Mouse (Mus musculus) brown adipose tissue, adult 24 weeks (tissue): ENCODE data around the gene Fabp6. TPM values are rescaled to one million over a fixed set of nuclear protein-coding genes. Genes with fewer than 3 reads are reported as not detected.

Source experiments
- H3K27ac ChIP-seq: fragments of 200-500 bp; replicated peaks from 2 replicates; pipeline ENCODE4 v1.5.1; 2012; ENCODE audit warnings: low read depth, mild to moderate bottlenecking, low read length
- H3K4me1 ChIP-seq: fragments of 200-500 bp; 2 replicates; pipeline ENCODE4 v1.6.1; 2012; ENCODE audit warnings: low read length, mixed read lengths; ENCODE audit not compliant: control insufficient read depth, insufficient read depth, insufficient read length
- H3K4me3 ChIP-seq: fragments of 200-500 bp; 2 replicates; pipeline ENCODE4 v1.5.1; 2012; ENCODE audit warnings: low read depth, mild to moderate bottlenecking, low read length, moderate library complexity; ENCODE audit not compliant: insufficient read depth
- polyA plus RNA-seq: library from polyadenylated mRNA; stranded (reverse); fragments of >200 nt; gene quantifications from 2 replicates; pipeline ENCODE4 v1.2.4, GENCODE M21; 2012; ENCODE audit not compliant: missing spikeins, insufficient read depth, insufficient read length

The Fabp6 gene
- polyA plus RNA-seq, 1 experiment = not detected

- peak overlapping the region; percentile 23 for H3K27ac ChIP-seq
- peaks cover 3% of the 10 kb centered on the region; the same call in 1 of the 2 replicates for H3K4me1 ChIP-seq
- H3K4me3 ChIP-seq = no peak overlapping the region
Measured at GRCm38 (mm10) chr11:43569188-43569587, 32.2 kb downstream of the Fabp6 start.

GRCm38 (mm10) chr11:43568263-43568662 lies 33.1 kb downstream of the Fabp6 start:
- peaks cover 3% of the 10 kb centered on the region; the same call in 1 of the 2 replicates for H3K4me1 ChIP-seq
- H3K27ac ChIP-seq = no peak overlapping the region
- no peak overlapping the region for H3K4me3 ChIP-seq

GRCm38 (mm10) chr11:43566696-43567095 lies 34.6 kb downstream of the Fabp6 start:
- Histone ChIP-seq H3K4me1 (peaks cover 3% of the 10 kb centered on the region; the same call in 1 of the 2 replicates), H3K4me3 (no peak overlapping the region), H3K27ac (no peak overlapping the region)

GRCm38 (mm10) chr11:43565852-43566251 lies 35.5 kb downstream of the Fabp6 start:
- Histone ChIP-seq H3K4me1 (peaks cover 3% of the 10 kb centered on the region; the same call in 1 of the 2 replicates), H3K27ac (no peak overlapping the region), H3K4me3 (no peak overlapping the region)

GRCm38 (mm10) chr11:43565414-43565813 lies 35.9 kb downstream of the Fabp6 start:
- Histone ChIP-seq H3K27ac (no peak overlapping the region), H3K4me1 (peaks cover 3% of the 10 kb centered on the region; the same call in 1 of the 2 replicates), H3K4me3 (no peak overlapping the region)

GRCm38 (mm10) chr11:43563654-43564244 lies 37.6 kb downstream of the Fabp6 start:
- Histone ChIP-seq H3K27ac (no peak overlapping the region), H3K4me3 (no peak overlapping the region), H3K4me1 (no peaks in the 10 kb centered on the region)

- H3K27ac ChIP-seq = no peak overlapping the region
- no peak overlapping the region for H3K4me3 ChIP-seq
Measured at GRCm38 (mm10) chr11:43559515-43560292, 41.6 kb downstream of the Fabp6 start.

GRCm38 (mm10) chr11:43556538-43556937 lies 44.8 kb downstream of the Fabp6 start:
- Histone ChIP-seq H3K27ac (no peak overlapping the region), H3K4me1 (no peaks in the 10 kb centered on the region), H3K4me3 (no peak overlapping the region)

More at GRCm38 (mm10) chr11:43559515-43560292, 41.6 kb downstream of the Fabp6 start:
- H3K4me1 ChIP-seq = no peaks in the 10 kb centered on the region

- H3K27ac ChIP-seq = no peak overlapping the region
- H3K4me1 ChIP-seq = peaks cover 7% of the 10 kb centered on the region; the same call in 1 of the 2 replicates
- H3K4me3 ChIP-seq = no peak overlapping the region
Measured at GRCm38 (mm10) chr11:43552675-43553074, 48.7 kb downstream of the Fabp6 start.

GRCm38 (mm10) chr11:43551756-43552155 lies 49.6 kb downstream of the Fabp6 start:
- H3K4me1 ChIP-seq = peaks cover 7% of the 10 kb centered on the region; the same call in 1 of the 2 replicates

GRCm38 (mm10) chr11:43549701-43550100 lies 51.6 kb downstream of the Fabp6 start:
- Histone ChIP-seq H3K27ac (no peak overlapping the region), H3K4me1 (peaks cover 7% of the 10 kb centered on the region; the same call in 1 of the 2 replicates), H3K4me3 (no peak overlapping the region)

More at GRCm38 (mm10) chr11:43551756-43552155, 49.6 kb downstream of the Fabp6 start:
- H3K4me3 ChIP-seq = no peak overlapping the region
- H3K27ac ChIP-seq = no peak overlapping the region

- no peak overlapping the region for H3K27ac ChIP-seq
- H3K4me3 ChIP-seq = no peak overlapping the region
- H3K4me1 ChIP-seq = peaks cover 7% of the 10 kb centered on the region; the same call in 1 of the 2 replicates
Measured at GRCm38 (mm10) chr11:43548657-43549435, 52.5 kb downstream of the Fabp6 start.

GRCm38 (mm10) chr11:43548148-43548547 lies 53.2 kb downstream of the Fabp6 start:
- Histone ChIP-seq H3K27ac (no peak overlapping the region), H3K4me3 (no peak overlapping the region), H3K4me1 (peaks cover 7% of the 10 kb centered on the region; the same call in 1 of the 2 replicates)

- Histone ChIP-seq H3K27ac (no peak overlapping the region), H3K4me1 (peaks cover 7% of the 10 kb centered on the region; the same call in 1 of the 2 replicates), H3K4me3 (no peak overlapping the region)
Measured at GRCm38 (mm10) chr11:43546678-43547077, 54.7 kb downstream of the Fabp6 start.
